Mouse (Mus musculus) forebrain, postnatal 0 days (tissue): Measurements from ENCODE around the gene Gpc6. TPM values are rescaled to one million over a fixed set of nuclear protein-coding genes. Genes with fewer than 3 reads are reported as not detected.

ENCODE experiments used
- ATAC-seq: fragments of 200-750 bp; cut with Nextera tagmentation; 2 replicates; pipeline ENCODE4 v1.8.0; 2017; ENCODE audit warnings: mild to moderate bottlenecking, moderate library complexity
- DNase-seq: peaks from one replicate; pipeline ENCODE4 v3.0.0-alpha.2; 2015
- H3K27ac ChIP-seq: fragments of 300-500 bp; sonication (generic); 2 replicates; pipeline ENCODE4 v1.5.1; 2014; ENCODE audit warnings: low read depth, mild to moderate bottlenecking, antibody characterized with exemption, low read length, moderate library complexity, mixed read lengths
- H3K27me3 ChIP-seq: fragments of 300-500 bp; sonication (generic); 2 replicates; pipeline ENCODE4 v1.6.1; 2014; ENCODE audit warnings: mild to moderate bottlenecking, low read length, mixed read lengths; ENCODE audit not compliant: insufficient read depth
- H3K36me3 ChIP-seq: fragments of 300-500 bp; sonication (generic); 2 replicates; pipeline ENCODE4 v1.6.1; 2014; ENCODE audit warnings: mild to moderate bottlenecking, moderate library complexity; ENCODE audit not compliant: insufficient read depth
- H3K4me1 ChIP-seq: fragments of 300-500 bp; sonication (generic); 2 replicates; pipeline ENCODE4 v1.6.1; 2014; ENCODE audit warnings: antibody characterized with exemption; ENCODE audit not compliant: insufficient read depth
- H3K4me2 ChIP-seq: fragments of 300-500 bp; sonication (generic); 2 replicates; pipeline ENCODE4 v1.6.1; 2014; ENCODE audit warnings: low read depth, mild to moderate bottlenecking, moderate library complexity
- H3K4me3 ChIP-seq: fragments of 300-500 bp; sonication (generic); 2 replicates; pipeline ENCODE4 v1.5.1; 2014; ENCODE audit warnings: low read depth, low read length, mixed read lengths
- H3K9ac ChIP-seq: fragments of 300-500 bp; sonication (generic); 2 replicates; pipeline ENCODE4 v1.6.1; 2014; ENCODE audit warnings: mild to moderate bottlenecking
- H3K9me3 ChIP-seq: fragments of 300-500 bp; sonication (generic); 2 replicates; pipeline ENCODE4 v1.6.1; 2016; ENCODE audit warnings: low read length
- CTCF ChIP-seq: sonication (generic); IDR thresholded peaks from 2 replicates; pipeline ENCODE4 v1.5.1; 2016; ENCODE audit warnings: antibody characterized with exemption, control low read depth, low read depth
- WGBS: fragments of 180-500 bp; shearing (Covaris S2); extraction: QIAGEN DNeasy Blood & Tissue Kit; methylation state at CpG from one replicate; pipeline ENCODE4 v1.1.7; 2014; 5-methylcytosine and 5-hydroxymethylcytosine counted together
- polyA plus RNA-seq: library from polyadenylated mRNA; unstranded; fragments of >200 nt; fragmentation: Nextera tagmentation; extraction: Ambion mirVana; gene quantifications from 2 replicates; pipeline ENCODE4 v1.2.1, GENCODE M21; 2015
- total RNA-seq: library from RNA; depleted of rRNA; stranded (reverse); fragments of >200 nt; gene quantifications from 2 replicates; pipeline ENCODE4 v1.2.3, GENCODE M21; 2014

The Gpc6 gene
- total and polyA plus RNA-seq, 2 experiments from 2014 or later = 10.9 to 20.8 TPM

GRCm38 (mm10) chr14:117841797-117842553 is 916.9 kb downstream of the Gpc6 start:
- Histone ChIP-seq H3K4me3 (no peak overlapping the region), H3K4me2 (no peak overlapping the region), H3K9me3 (no peaks in the 10 kb centered on the region), H3K27me3 (no peaks in the 10 kb centered on the region), H3K36me3 (no peaks in the 10 kb centered on the region), H3K4me1 (0 out of 2 replicates have a peak, but pooled peaks cover 4% of the 10 kb centered on the region), H3K9ac (no peak overlapping the region), H3K27ac (no peak overlapping the region)
- DNase-seq = no peak
- TF ChIP-seq CTCF = no peak
- ATAC-seq = no peak
- WGBS = 64% methylated on average over 14 of the region's 14 CpGs

- no peak overlapping the region for H3K27ac ChIP-seq
- H3K4me1 ChIP-seq = no peaks in the 10 kb centered on the region
- H3K4me2 ChIP-seq = no peak overlapping the region
- whole genome bisulfite sequencing = 86% methylated on average over 11 of the region's 11 CpGs
- ATAC-seq (no peak), DNase-seq (no peak)
- no peaks in the 10 kb centered on the region for H3K9me3 ChIP-seq
- H3K4me3 ChIP-seq = no peak overlapping the region
- no peaks in the 10 kb centered on the region for H3K36me3 ChIP-seq
- no peaks in the 10 kb centered on the region for H3K27me3 ChIP-seq
- no peak overlapping the region for H3K9ac ChIP-seq
- TF ChIP-seq CTCF = no peak
Observed at GRCm38 (mm10) chr14:117849591-117850505, 924.7 kb downstream of the Gpc6 start.

- no peaks in the 10 kb centered on the region for H3K36me3 ChIP-seq
- no peaks in the 10 kb centered on the region for H3K9me3 ChIP-seq
- no peak overlapping the region for H3K9ac ChIP-seq
- H3K4me1 ChIP-seq = no peaks in the 10 kb centered on the region
- H3K4me2 ChIP-seq = no peak overlapping the region
- DNase-seq (no peak), ATAC-seq (no peak)
- TF ChIP-seq CTCF = no peak
- no peak overlapping the region for H3K27ac ChIP-seq
- no peaks in the 10 kb centered on the region for H3K27me3 ChIP-seq
- 71% methylated on average over 3 of the region's 3 CpGs for WGBS
- no peak overlapping the region for H3K4me3 ChIP-seq
Observed at GRCm38 (mm10) chr14:117852266-117852665, 927.2 kb downstream of the Gpc6 start.

- no peaks in the 10 kb centered on the region for H3K36me3 ChIP-seq
- no peak overlapping the region for H3K9ac ChIP-seq
- no peaks in the 10 kb centered on the region for H3K9me3 ChIP-seq
- no peak overlapping the region for H3K4me2 ChIP-seq
- H3K4me1 ChIP-seq = no peaks in the 10 kb centered on the region
- H3K27ac ChIP-seq = no peak overlapping the region
- ATAC-seq = no peak
- TF ChIP-seq CTCF = no peak
- DNase-seq = no peak
- no peaks in the 10 kb centered on the region for H3K27me3 ChIP-seq
- no peak overlapping the region for H3K4me3 ChIP-seq
- WGBS = 81% methylated on average over 2 of the region's 2 CpGs
Observed at GRCm38 (mm10) chr14:117852842-117853241, 927.7 kb downstream of the Gpc6 start.

- Histone ChIP-seq H3K9me3 (no peaks in the 10 kb centered on the region), H3K4me1 (no peaks in the 10 kb centered on the region), H3K36me3 (no peaks in the 10 kb centered on the region), H3K4me2 (no peak overlapping the region), H3K27ac (no peak overlapping the region), H3K9ac (no peak overlapping the region), H3K4me3 (no peak overlapping the region), H3K27me3 (no peaks in the 10 kb centered on the region)
- TF ChIP-seq CTCF = no peak
- peak; percentile 29; the same call in 1 of the 2 replicates for ATAC-seq
- DNase-seq = no peak
- 85% methylated on average over 5 of the region's 5 CpGs for WGBS
Observed at GRCm38 (mm10) chr14:117854498-117854897, 929.4 kb downstream of the Gpc6 start.

GRCm38 (mm10) chr14:117871268-117871667 is 946.2 kb downstream of the Gpc6 start:
- H3K9ac ChIP-seq = no peak overlapping the region
- H3K27ac ChIP-seq = no peak overlapping the region
- H3K4me1 ChIP-seq = no peaks in the 10 kb centered on the region
- H3K36me3 ChIP-seq = no peaks in the 10 kb centered on the region
- DNase-seq = no peak
- no peak for TF ChIP-seq CTCF
- no peaks in the 10 kb centered on the region for H3K27me3 ChIP-seq
- H3K4me2 ChIP-seq = no peak overlapping the region
- ATAC-seq = no peak
- H3K4me3 ChIP-seq = no peak overlapping the region
- no peaks in the 10 kb centered on the region for H3K9me3 ChIP-seq

GRCm38 (mm10) chr14:117879313-117879712 is 954.2 kb downstream of the Gpc6 start:
- Histone ChIP-seq H3K27ac (no peak overlapping the region), H3K9me3 (no peaks in the 10 kb centered on the region), H3K9ac (no peak overlapping the region), H3K36me3 (no peaks in the 10 kb centered on the region), H3K4me1 (no peaks in the 10 kb centered on the region), H3K4me3 (no peak overlapping the region), H3K27me3 (no peaks in the 10 kb centered on the region), H3K4me2 (no peak overlapping the region)
- WGBS = 86% methylated on average over 9 of the region's 9 CpGs
- peak; percentile 36; the same call in 1 of the 2 replicates for TF ChIP-seq CTCF
- no peak for ATAC-seq
- no peak for DNase-seq
